Mouse (Mus musculus) CH12.LX (cell line): ENCODE data around the gene Cd209g. TPM values are rescaled to one million over a fixed set of nuclear protein-coding genes. Genes with fewer than 3 reads are reported as not detected.
"Not testable (repeated sequence)": the region's sequence is repeated elsewhere in the genome, so short reads cannot be mapped to it uniquely, and the experiment has no call there.

Source experiments
- DNase-seq: peaks from one replicate; pipeline ENCODE4 v3.0.0-alpha.2; 2013; ENCODE audit errors: extremely low read depth
- H3K27ac ChIP-seq: 2 replicates; pipeline ENCODE4 v1.5.1; 2012; ENCODE audit warnings: low read depth, mild to moderate bottlenecking, control low read depth, moderate library complexity; ENCODE audit not compliant: insufficient read depth
- H3K27me3 ChIP-seq: replicated peaks from 2 replicates; pipeline ENCODE3; 2012; ENCODE audit warnings: inconsistent platforms
- H3K36me3 ChIP-seq, 2 experiments: replicated peaks in 1 of 2; 2 replicates each; pipeline versions ENCODE3 to v1.6.1; 2012; ENCODE audit warnings: inconsistent platforms in 1 of 2, low read length in 1 of 2, mild to moderate bottlenecking in 1 of 2, mixed read lengths in 1 of 2, moderate library complexity in 1 of 2; ENCODE audit not compliant: control insufficient read depth in 1 of 2, insufficient read depth in 1 of 2
- H3K4me1 ChIP-seq, 2 experiments: 2 replicates each; pipeline ENCODE4 v1.6.1; 2012; ENCODE audit warnings: inconsistent platforms in 1 of 2, moderate library complexity in 1 of 2; ENCODE audit not compliant: insufficient read depth in 2 of 2, control insufficient read depth in 1 of 2
- H3K4me2 ChIP-seq: 2 replicates; pipeline ENCODE4 v1.6.1; 2012; ENCODE audit warnings: low read depth, mild to moderate bottlenecking, control low read depth; ENCODE audit not compliant: poor library complexity, insufficient read depth, severe bottlenecking
- H3K4me3 ChIP-seq, 3 experiments: fragments of 150-350 bp in 1 of 3; sonication (generic) in 1 of 3; replicated peaks in 1 of 3; 2 replicates each; pipeline versions ENCODE3 to v1.5.1; 2011 to 2012; ENCODE audit warnings: low read depth in 2 of 3, low read length in 2 of 3, mild to moderate bottlenecking in 2 of 3, moderate library complexity in 2 of 3, control low read depth in 1 of 3, improper control_type of control experiment in 1 of 3, inconsistent platforms in 1 of 3, mixed read lengths in 1 of 3; ENCODE audit not compliant: poor library complexity in 1 of 3
- H3K79me2 ChIP-seq: replicated peaks from 2 replicates; pipeline ENCODE4 v1.6.1; 2012; ENCODE audit warnings: mild to moderate bottlenecking, moderate library complexity; ENCODE audit not compliant: control insufficient read depth, poor library complexity, insufficient read depth, severe bottlenecking; ENCODE audit errors: extremely low read depth
- H3K9ac ChIP-seq: 2 replicates; pipeline ENCODE4 v1.6.1; 2012; ENCODE audit warnings: low read depth, mild to moderate bottlenecking, control low read depth, moderate library complexity; ENCODE audit not compliant: insufficient read depth
- H3K9me3 ChIP-seq: replicated peaks from 2 replicates; pipeline ENCODE3; 2012; ENCODE audit warnings: low read length, inconsistent platforms, mixed read lengths
- CHD1 ChIP-seq: IDR thresholded peaks from 2 replicates; pipeline ENCODE4 v1.6.1; 2012; ENCODE audit warnings: low read depth, low read length, improper control_type of control experiment, inconsistent platforms
- E2F4 ChIP-seq: IDR thresholded peaks from 2 replicates; pipeline ENCODE4 v1.6.1; 2011; ENCODE audit warnings: low read depth, low read length, improper control_type of control experiment; ENCODE audit not compliant: insufficient replicate concordance
- MAZ ChIP-seq: IDR thresholded peaks from 2 replicates; pipeline ENCODE4 v1.6.1; 2012; ENCODE audit warnings: low read depth, mild to moderate bottlenecking, inconsistent platforms, low read length, improper control_type of control experiment, moderate library complexity
- MEF2A ChIP-seq: IDR thresholded peaks from 2 replicates; pipeline ENCODE4 v1.6.1; 2014; ENCODE audit warnings: low read depth, mild to moderate bottlenecking, inconsistent platforms, low read length, improper control_type of control experiment, borderline replicate concordance
- NELFE ChIP-seq: IDR thresholded peaks from 2 replicates; pipeline ENCODE4 v1.6.1; 2011; ENCODE audit warnings: low read depth, low read length, improper control_type of control experiment
- NRF1 ChIP-seq: IDR thresholded peaks from 2 replicates; pipeline ENCODE4 v1.6.1; 2014; ENCODE audit warnings: low read depth, mild to moderate bottlenecking, inconsistent platforms, low read length, improper control_type of control experiment, moderate library complexity
- POLR2AphosphoS2 ChIP-seq: IDR thresholded peaks from 2 replicates; pipeline ENCODE4 v1.6.1; 2011; ENCODE audit warnings: low read depth, low read length, improper control_type of control experiment
- RAD21 ChIP-seq: IDR thresholded peaks from 2 replicates; pipeline ENCODE4 v1.6.1; 2011; ENCODE audit warnings: low read depth, mild to moderate bottlenecking, low read length, improper control_type of control experiment, moderate library complexity
- RCOR1 ChIP-seq: conservative IDR thresholded peaks from 2 replicates; pipeline ENCODE4 v1.6.1; 2012; ENCODE audit warnings: low read depth, mild to moderate bottlenecking, inconsistent platforms, low read length, improper control_type of control experiment
- SIN3A ChIP-seq: IDR thresholded peaks from 2 replicates; pipeline ENCODE4 v1.6.1; 2012; ENCODE audit warnings: low read length, improper control_type of control experiment, inconsistent platforms
- SMC3 ChIP-seq: IDR thresholded peaks from 2 replicates; pipeline ENCODE4 v1.6.1; 2011; ENCODE audit warnings: low read depth, low read length, improper control_type of control experiment
- USF1 ChIP-seq: IDR thresholded peaks from 2 replicates; pipeline ENCODE4 v1.6.1; 2014; ENCODE audit warnings: low read depth, mild to moderate bottlenecking, inconsistent platforms, low read length, improper control_type of control experiment
- ZC3H11A ChIP-seq: IDR thresholded peaks from 2 replicates; pipeline ENCODE4 v1.6.1; 2012; ENCODE audit warnings: low read depth, mild to moderate bottlenecking, inconsistent platforms, low read length, improper control_type of control experiment
- ZMIZ1 ChIP-seq: IDR thresholded peaks from 2 replicates; pipeline ENCODE4 v1.6.1; 2012; ENCODE audit warnings: low read depth, mild to moderate bottlenecking, inconsistent platforms, low read length, improper control_type of control experiment
- dilution Hi-C: fragments of 300-500 bp; cut with MboI; formaldehyde crosslinking; loops from 2 replicates; pipeline ENCODE4 v1.14.3; 2020; ENCODE audit warnings: low sequenced_read_pairs; ENCODE audit not compliant: extremely low pct_unique_long_range_greater_than_20kb, extremely low pct_ligation_motif_present
- in situ Hi-C: fragments of 300-500 bp; cut with MboI; formaldehyde crosslinking; loops from 3 replicates; pipeline ENCODE4 v1.14.3; 2019; ENCODE audit warnings: low sequenced_read_pairs, low pct_ligation_motif_present, low pct_unique_long_range_greater_than_20kb, mixed read lengths
- polyA plus RNA-seq: library from polyadenylated mRNA; unstranded; fragments of >175 nt; gene quantifications from 2 replicates; pipeline ENCODE4 v1.2.1, GENCODE M21; 2012; ENCODE audit warnings: low read depth; ENCODE audit not compliant: insufficient read length
- total RNA-seq, 2 experiments: library from RNA; depleted of rRNA; stranded (reverse); fragments of 300-350 nt in 1 of 2; fragments of >200 nt in 1 of 2; gene quantifications; 2 replicates each; pipeline ENCODE4 v1.2.3; 2012 to 2014

Cd209g gene
- total RNA-seq (2012; rRNA removed) (not detected in 2 replicates), total RNA-seq (2014; rRNA removed) (not detected in 2 replicates), polyA plus RNA-seq (not detected in 2 replicates)

DNA sequence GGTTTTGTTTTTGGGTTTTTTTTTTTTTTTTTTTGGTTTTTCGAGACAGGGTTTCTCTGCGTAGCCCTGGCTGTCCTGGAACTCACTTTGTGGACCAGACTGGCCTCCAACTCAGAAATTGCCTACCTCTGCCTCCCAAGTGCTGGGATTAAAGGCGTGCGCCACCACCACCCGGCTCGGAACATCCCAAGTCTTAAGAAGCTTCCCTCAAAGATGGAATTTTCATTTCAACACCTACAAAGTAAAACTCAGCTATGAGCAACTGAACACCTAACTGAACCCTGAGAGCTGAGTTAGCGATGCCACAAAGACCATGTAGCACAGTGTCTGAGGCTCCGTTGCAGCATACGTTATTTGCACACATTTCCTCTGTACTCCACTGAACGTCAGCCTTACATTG, at the start of gene Cd209g:
Cd209g (plus strand) TSS at position 301 of the 400 bp plus-strand sequence.
- no peaks in the 10 kb centered on the region for H3K79me2 ChIP-seq
- H3K4me3 ChIP-seq, result no peak within 1 kb of the TSS
- H3K9me3 ChIP-seq, result no peaks in the 10 kb centered on the region
- in situ Hi-C loops, result loop anchor here (25.0 kb wide), 1 partner anchor 421 kb away; the partner anchor contains the start of gene Clec4g
- peaks cover 0 to 2% of the 10 kb centered on the region in 2 experiments; a peak in 1 of 4 replicates for H3K4me1 ChIP-seq
- TF ChIP-seq ZMIZ1 (no peak), CHD1 (no peak), MAZ (no peak), MEF2A (no peak), SMC3 (no peak), USF1 (no peak), SIN3A (no peak), RCOR1 (no peak), NELFE (no peak), RAD21 (no peak), E2F4 (no peak), ZC3H11A (no peak), NRF1 (no peak), POLR2AphosphoS2 (no peak)
- no peaks in the 10 kb centered on the region for H3K36me3 ChIP-seq
- DNase-seq, result no peak
- dilution Hi-C loops, result no loop called here
- H3K27ac ChIP-seq, result no peak within 1 kb of the TSS
- no peak within 1 kb of the TSS for H3K9ac ChIP-seq
- H3K4me2 ChIP-seq, result no peak within 1 kb of the TSS
- peaks cover 36% of the 10 kb centered on the region for H3K27me3 ChIP-seq

DNA sequence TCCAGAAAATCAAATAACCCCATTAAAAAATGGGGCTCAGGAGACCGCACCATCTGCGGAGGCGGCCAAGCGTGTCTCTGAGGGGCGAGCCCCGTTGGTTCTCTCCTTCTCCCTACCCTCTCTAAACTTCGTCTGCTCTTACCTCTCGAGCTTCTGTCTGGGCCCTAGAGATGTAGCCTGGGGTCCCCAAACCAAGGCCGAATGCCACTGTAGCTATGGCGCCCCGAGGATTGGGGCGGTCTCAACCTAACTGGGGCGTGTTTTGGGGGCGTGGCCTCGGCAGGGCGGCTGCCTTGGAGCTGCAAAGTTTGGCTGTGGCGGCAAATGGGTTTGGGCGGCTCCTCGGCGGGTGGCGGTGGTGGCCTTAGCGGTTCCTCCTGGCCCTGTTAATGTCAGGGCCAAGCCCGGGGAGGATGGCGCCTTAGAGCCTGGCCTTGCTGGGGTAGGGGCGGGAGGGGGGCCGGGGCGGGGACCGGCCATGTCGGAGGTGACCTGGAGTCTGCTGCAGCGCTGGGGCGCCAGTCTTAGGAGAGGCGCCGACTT, 46.6 kb upstream of the Cd209g start:
- DNase-seq, dilution Hi-C loops, H3K27me3 ChIP-seq, H3K27ac ChIP-seq, H3K79me2 ChIP-seq, H3K36me3 ChIP-seq, H3K4me2 ChIP-seq, H3K4me3 ChIP-seq, H3K4me1 ChIP-seq, H3K9ac ChIP-seq, H3K9me3 ChIP-seq, in situ Hi-C loops: not testable (repeated sequence)

DNA sequence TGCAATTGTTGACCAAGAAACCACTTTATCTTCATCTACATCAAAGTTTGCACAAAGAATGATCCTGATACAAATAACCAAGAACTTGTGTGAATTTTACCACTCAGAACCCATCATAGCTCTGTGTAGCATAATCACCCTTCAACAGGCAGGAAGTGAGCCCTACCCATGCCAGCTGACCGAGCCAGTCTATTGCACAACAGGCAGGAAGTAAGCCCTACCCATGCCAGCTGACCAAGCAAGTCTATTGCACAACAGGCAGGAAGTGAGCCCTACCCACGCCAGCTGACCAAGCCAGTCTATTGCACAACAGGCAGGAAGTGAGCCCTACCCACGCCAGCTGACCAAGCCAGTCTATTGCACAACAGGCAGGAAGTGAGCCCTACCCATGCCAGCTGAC, 45.4 kb upstream of the Cd209g start:
- in situ Hi-C loops, result not testable (repeated sequence)

DNA sequence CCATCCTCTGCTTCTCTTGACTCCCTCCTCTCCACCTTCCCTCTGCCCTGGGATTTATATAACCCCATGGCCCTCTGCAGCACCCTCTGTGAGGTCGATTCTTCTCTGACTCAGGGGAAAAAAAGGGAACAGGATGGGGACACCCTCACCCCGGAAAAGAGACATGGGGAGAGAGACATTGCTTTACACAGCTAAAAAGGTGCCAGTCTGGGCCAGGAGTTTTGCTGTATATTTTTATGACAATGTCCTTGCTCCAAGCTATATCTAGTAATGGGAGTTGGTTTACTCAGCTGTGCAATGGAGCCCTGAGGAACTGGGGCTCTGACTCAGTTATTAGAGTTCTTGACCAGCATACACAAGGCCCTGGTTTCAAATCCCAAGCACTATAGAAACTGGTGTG, 28.2 kb upstream of the Cd209g start, which contains the start of gene Cd209f:
Cd209f (minus strand) TSS at position 101 of the 400 bp plus-strand sequence.
- H3K9me3 ChIP-seq, H3K9ac ChIP-seq, H3K4me3 ChIP-seq, DNase-seq, dilution Hi-C loops, in situ Hi-C loops, H3K27ac ChIP-seq, H3K79me2 ChIP-seq, H3K36me3 ChIP-seq, H3K4me1 ChIP-seq, H3K4me2 ChIP-seq: not testable (repeated sequence)
- peaks cover 38% of the 10 kb centered on the region for H3K27me3 ChIP-seq

More for the DNA sequence above, 45.4 kb upstream of the Cd209g start:
- H3K9ac ChIP-seq, H3K4me2 ChIP-seq, H3K4me3 ChIP-seq, H3K9me3 ChIP-seq, dilution Hi-C loops, H3K4me1 ChIP-seq, H3K27me3 ChIP-seq, H3K27ac ChIP-seq, H3K36me3 ChIP-seq, H3K79me2 ChIP-seq, DNase-seq: not testable (repeated sequence)
